Mouse (Mus musculus) ovary, postnatal 10 days (tissue): ENCODE measurements around the gene 2010300C02Rik.

Experiments
- DNase-seq: peaks from one replicate; pipeline ENCODE4 v3.0.0; 2022; ENCODE audit warnings: low spot score

The 2010300C02Rik gene

GRCm38 (mm10) chr1:37667386-37667785 is 52.5 kb downstream of the 2010300C02Rik start:
- DNase-seq: no peak

GRCm38 (mm10) chr1:37666587-37666986 is 53.3 kb downstream of the 2010300C02Rik start:
- DNase-seq: no peak

- no peak for DNase-seq
These were observed 54.2 kb downstream of the 2010300C02Rik start for GRCm38 (mm10) chr1:37665539-37666323.

GRCm38 (mm10) chr1:37664496-37664895 is 55.4 kb downstream of the 2010300C02Rik start:
- no peak for DNase-seq

- DNase-seq: no peak
These were observed 56.3 kb downstream of the 2010300C02Rik start for GRCm38 (mm10) chr1:37663606-37664005.

GRCm38 (mm10) chr1:37656017-37656416 is 63.9 kb downstream of the 2010300C02Rik start:
- DNase-seq: no peak

- DNase-seq: no peak
These were observed 65.9 kb downstream of the 2010300C02Rik start for GRCm38 (mm10) chr1:37653992-37654391.

- DNase-seq: no peak
These were observed 72.8 kb downstream of the 2010300C02Rik start for GRCm38 (mm10) chr1:37647066-37647465.

- DNase-seq: no peak
These were observed 75.4 kb downstream of the 2010300C02Rik start for GRCm38 (mm10) chr1:37644501-37644900.

- DNase-seq: no peak
These were observed 76.0 kb downstream of the 2010300C02Rik start for GRCm38 (mm10) chr1:37643794-37644365.

GRCm38 (mm10) chr1:37641361-37641760 is 78.5 kb downstream of the 2010300C02Rik start:
- DNase-seq: no peak

GRCm38 (mm10) chr1:37639101-37639500 is 80.8 kb downstream of the 2010300C02Rik start:
- peak; percentile 52 for DNase-seq

- no peak for DNase-seq
These were observed 81.3 kb downstream of the 2010300C02Rik start for GRCm38 (mm10) chr1:37638560-37638959.

GRCm38 (mm10) chr1:37637571-37637970 is 82.3 kb downstream of the 2010300C02Rik start:
- DNase-seq: no peak

GRCm38 (mm10) chr1:37636824-37637223 is 83.1 kb downstream of the 2010300C02Rik start:
- DNase-seq: no peak

GRCm38 (mm10) chr1:37636169-37636568 is 83.7 kb downstream of the 2010300C02Rik start:
- DNase-seq: no peak

- DNase-seq: no peak
These were observed 84.2 kb downstream of the 2010300C02Rik start for GRCm38 (mm10) chr1:37635716-37636115.

GRCm38 (mm10) chr1:37634658-37635057 is 85.2 kb downstream of the 2010300C02Rik start:
- no peak for DNase-seq

GRCm38 (mm10) chr1:37633516-37633915 is 86.4 kb downstream of the 2010300C02Rik start:
- no peak for DNase-seq

- DNase-seq: no peak
These were observed 87.5 kb downstream of the 2010300C02Rik start for GRCm38 (mm10) chr1:37632425-37632824.

GRCm38 (mm10) chr1:37631456-37631855 is 88.4 kb downstream of the 2010300C02Rik start:
- DNase-seq: no peak

GRCm38 (mm10) chr1:37630412-37631210 is 89.3 kb downstream of the 2010300C02Rik start:
- no peak for DNase-seq

- no peak for DNase-seq
These were observed 90.0 kb downstream of the 2010300C02Rik start for GRCm38 (mm10) chr1:37629876-37630275.
